Mouse (Mus musculus) embryonic fibroblast, embryonic 13.5 days (primary cell): ENCODE data around the gene Chn2. TPM values are rescaled to one million over a fixed set of nuclear protein-coding genes. Genes with fewer than 3 reads are reported as not detected.

ENCODE experiments used
- H3K27ac ChIP-seq: 2 replicates; pipeline ENCODE4 v1.5.1; 2012; ENCODE audit warnings: low read length, control low read depth, inconsistent platforms; ENCODE audit not compliant: insufficient read depth
- H3K4me1 ChIP-seq: 2 replicates; pipeline ENCODE4 v1.6.1; 2011; ENCODE audit warnings: low read length; ENCODE audit not compliant: control insufficient read depth, insufficient read depth
- H3K4me3 ChIP-seq: 2 replicates; pipeline ENCODE4 v1.5.1; 2011; ENCODE audit warnings: mild to moderate bottlenecking, control low read depth, low read length; ENCODE audit not compliant: insufficient read depth
- CTCF ChIP-seq: IDR thresholded peaks from 2 replicates; pipeline ENCODE4 v1.5.1; 2011; ENCODE audit warnings: mild to moderate bottlenecking, control low read depth, low read length, moderate library complexity, borderline replicate concordance; ENCODE audit not compliant: insufficient read depth
- POLR2A ChIP-seq: IDR thresholded peaks from 2 replicates; pipeline ENCODE4 v1.6.1; 2011; ENCODE audit warnings: low read depth, mild to moderate bottlenecking, control low read depth, low read length, moderate library complexity
- polyA plus RNA-seq: library from polyadenylated mRNA; stranded (reverse); fragments of >200 nt; gene quantifications from 2 replicates; pipeline ENCODE4 v1.2.4, GENCODE M21; 2011; ENCODE audit warnings: low read depth; ENCODE audit not compliant: missing spikeins, insufficient read length

Gene Chn2
- polyA plus RNA-seq, 1 experiment = 3.2 TPM

GRCm38 (mm10) chr6:54092920-54093319, 53.6 kb downstream of the Chn2 start:
- Histone ChIP-seq H3K27ac (no peak overlapping the region), H3K4me1 (peaks cover 11% of the 10 kb centered on the region), H3K4me3 (no peak overlapping the region)
- TF ChIP-seq POLR2A (no peak), CTCF (no peak)

- TF ChIP-seq POLR2A (no peak), CTCF (no peak)
- H3K4me1 ChIP-seq = 0 out of 2 replicates have a peak, but pooled peaks cover under 1% of the 10 kb centered on the region
- H3K27ac ChIP-seq = no peak overlapping the region
- H3K4me3 ChIP-seq = no peak overlapping the region
These were observed 56.9 kb downstream of the Chn2 start for GRCm38 (mm10) chr6:54096147-54096761.

DNA sequence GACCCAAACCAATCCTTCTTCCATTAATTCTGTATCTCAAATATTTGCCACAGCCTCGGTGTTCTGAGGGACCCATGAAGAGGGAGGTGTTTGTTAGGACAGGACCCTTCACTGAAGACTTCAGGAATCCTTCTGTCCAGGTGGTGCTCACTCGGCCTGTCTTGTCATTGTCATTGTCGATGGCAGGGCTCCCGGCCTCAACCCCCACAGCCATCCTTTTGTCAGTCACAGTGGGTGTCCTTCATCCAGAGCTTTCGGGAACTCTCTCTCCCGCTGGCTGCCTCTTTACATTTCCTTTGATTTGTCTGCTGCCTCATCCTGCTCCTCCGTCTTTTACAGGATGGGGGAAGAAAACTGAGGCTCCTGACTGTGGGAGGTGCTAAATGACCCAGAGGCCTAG, 57.5 kb downstream of the Chn2 start:
- Histone ChIP-seq H3K27ac (no peak overlapping the region), H3K4me1 (no peaks in the 10 kb centered on the region), H3K4me3 (no peak overlapping the region)
- TF ChIP-seq POLR2A = no peak
- no peak for TF ChIP-seq CTCF

DNA sequence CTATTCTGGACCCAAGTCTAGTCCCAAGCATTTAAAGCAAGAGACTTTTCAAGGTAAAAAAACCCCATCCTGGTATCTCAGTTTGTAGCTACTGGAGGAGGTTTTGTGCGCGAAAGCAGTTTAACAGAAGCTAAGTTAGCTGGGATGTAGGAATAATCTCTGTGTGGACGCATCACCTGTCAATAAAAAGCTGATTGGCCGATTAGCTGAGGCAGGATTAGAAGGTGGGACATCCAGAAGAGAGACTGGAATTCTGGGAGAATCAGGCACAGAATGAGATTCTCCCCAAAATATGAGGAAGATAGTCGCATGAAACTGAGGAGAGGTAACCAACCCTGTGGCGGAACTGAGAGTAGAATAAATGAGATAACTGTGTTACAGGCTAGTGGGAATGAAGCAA, 59.0 kb downstream of the Chn2 start:
- H3K27ac ChIP-seq = no peak overlapping the region
- no peak overlapping the region for H3K4me3 ChIP-seq
- no peaks in the 10 kb centered on the region for H3K4me1 ChIP-seq
- TF ChIP-seq POLR2A (no peak), CTCF (no peak)

GRCm38 (mm10) chr6:54099659-54100058, 60.3 kb downstream of the Chn2 start:
- TF ChIP-seq POLR2A (no peak), CTCF (no peak)

GRCm38 (mm10) chr6:54102210-54102609, 62.9 kb downstream of the Chn2 start:
- TF ChIP-seq POLR2A (no peak), CTCF (no peak)

More at GRCm38 (mm10) chr6:54099659-54100058, 60.3 kb downstream of the Chn2 start:
- H3K4me1 ChIP-seq = no peaks in the 10 kb centered on the region
- H3K4me3 ChIP-seq = no peak overlapping the region
- no peak overlapping the region for H3K27ac ChIP-seq

GRCm38 (mm10) chr6:54103276-54103975, 64.1 kb downstream of the Chn2 start:
- Histone ChIP-seq H3K4me3 (no peak overlapping the region), H3K4me1 (no peaks in the 10 kb centered on the region), H3K27ac (no peak overlapping the region)
- TF ChIP-seq CTCF (no peak), POLR2A (no peak)

More at GRCm38 (mm10) chr6:54102210-54102609, 62.9 kb downstream of the Chn2 start:
- Histone ChIP-seq H3K4me3 (no peak overlapping the region), H3K27ac (no peak overlapping the region), H3K4me1 (no peaks in the 10 kb centered on the region)

- peaks cover 2% of the 10 kb centered on the region; the same call in 1 of the 2 replicates for H3K4me1 ChIP-seq
- TF ChIP-seq CTCF (no peak), POLR2A (no peak)
- no peak overlapping the region for H3K27ac ChIP-seq
These were observed 72.1 kb downstream of the Chn2 start for GRCm38 (mm10) chr6:54111416-54111984.

GRCm38 (mm10) chr6:54113338-54113737, 74.0 kb downstream of the Chn2 start:
- Histone ChIP-seq H3K27ac (no peak overlapping the region), H3K4me3 (no peak overlapping the region), H3K4me1 (peaks cover 3% of the 10 kb centered on the region; the same call in 1 of the 2 replicates)
- no peak for TF ChIP-seq CTCF
- TF ChIP-seq POLR2A = no peak

More at GRCm38 (mm10) chr6:54111416-54111984, 72.1 kb downstream of the Chn2 start:
- no peak overlapping the region for H3K4me3 ChIP-seq

DNA sequence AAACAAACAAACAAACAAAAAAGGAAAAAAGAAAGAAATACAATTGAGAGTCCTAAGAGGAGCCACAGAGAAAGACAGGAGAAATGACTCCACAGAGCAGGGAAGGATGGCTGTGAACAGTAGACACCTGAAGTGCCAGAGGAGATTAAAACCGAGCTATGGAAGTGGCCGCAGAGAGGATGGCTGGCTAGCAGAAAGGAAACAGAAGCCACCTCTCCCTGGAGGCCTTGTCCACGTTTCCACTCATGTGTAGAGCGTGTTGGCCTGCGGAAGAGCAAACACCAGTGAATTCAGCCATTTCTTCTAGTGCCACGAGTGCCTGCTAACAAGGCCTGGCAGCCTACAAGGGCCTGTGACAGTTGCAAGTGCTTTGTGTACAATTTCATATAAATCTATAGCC, 75.1 kb downstream of the Chn2 start:
- H3K4me1 ChIP-seq = peaks cover 3% of the 10 kb centered on the region; the same call in 1 of the 2 replicates
- H3K4me3 ChIP-seq = no peak overlapping the region
- TF ChIP-seq POLR2A = no peak
- no peak for TF ChIP-seq CTCF
- no peak overlapping the region for H3K27ac ChIP-seq
